Mouse (Mus musculus): ENCODE results near the gene Cdk15. TPM values are rescaled to one million over a fixed set of nuclear protein-coding genes. Genes with fewer than 3 reads are reported as not detected.

The Cdk15 gene
- polyA plus RNA-seq, 1 experiment from 2014 or later: 0.20 TPM

DNA sequence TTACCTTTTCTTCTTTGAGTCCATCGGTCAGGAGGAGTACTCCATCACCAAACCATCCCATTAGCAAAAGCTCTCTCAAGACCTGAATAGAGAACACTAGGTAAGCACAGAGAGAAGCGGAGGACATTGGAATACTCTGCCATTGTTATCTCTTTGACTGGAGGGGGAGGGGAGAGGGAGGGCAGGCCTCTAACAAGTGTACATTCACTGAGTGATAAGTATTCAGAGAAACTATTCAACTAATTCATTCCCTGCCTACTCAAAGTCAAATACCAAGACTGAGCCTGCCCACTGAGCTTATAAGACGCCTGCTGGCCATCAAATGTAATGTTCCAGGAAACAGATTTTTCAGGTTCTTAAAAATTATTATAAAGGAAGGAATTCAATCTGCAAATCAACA lies 36.3 kb upstream of the Cdk15 start:
- no peak overlapping the region for H3K27ac ChIP-seq (ENCODE audit: low read depth)
- no peak overlapping the region for H3K9ac ChIP-seq (replicated peaks)
- 71% methylated on average over 3 of the region's 3 CpGs for WGBS (ENCODE audit: insufficient replicate concordance)
- no peak for TF ChIP-seq EP300 (IDR thresholded peaks at IDR 0.05; ENCODE audit: low read depth)
- no peak for TF ChIP-seq CTCF (IDR thresholded peaks at IDR 0.05; ENCODE audit: low read depth)
- no peak overlapping the region for H3K4me2 ChIP-seq (ENCODE audit: low read depth, low read length)
- H3K4me1 ChIP-seq (ENCODE audit: insufficient read depth): no peaks in the 10 kb centered on the region
- H3K36me3 ChIP-seq (replicated peaks; ENCODE audit: insufficient read depth, low read length): peaks cover 8% of the 10 kb centered on the region; the same call in 1 of the 2 replicates
- no peak overlapping the region for H3K4me3 ChIP-seq (ENCODE audit: low read depth, low read length)
- ATAC-seq (no peak), DNase-seq (no peak)
- H3K27me3 ChIP-seq (ENCODE audit: insufficient read depth, low read length): no peaks in the 10 kb centered on the region
- no peaks in the 10 kb centered on the region for H3K9me3 ChIP-seq (ENCODE audit: low read length)

DNA sequence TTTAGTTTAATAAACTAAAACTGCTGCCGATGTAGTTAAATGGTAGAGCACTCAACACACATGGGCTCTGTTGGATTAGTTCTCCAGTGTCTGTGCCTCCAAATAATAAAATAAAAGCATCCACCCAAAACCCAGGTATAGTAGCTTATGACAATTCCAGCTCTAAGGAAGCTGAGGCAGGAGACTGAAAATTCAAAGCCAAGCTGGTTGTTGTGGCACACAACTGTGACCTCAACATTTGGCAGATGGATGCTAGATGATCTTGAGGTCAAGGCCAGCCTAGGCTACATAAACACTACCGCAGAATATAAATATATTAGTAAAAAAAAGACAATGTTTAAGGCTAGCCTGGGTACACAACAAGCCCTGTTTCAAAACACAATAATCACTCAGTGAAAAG lies 35.1 kb upstream of the Cdk15 start:
- H3K4me2 ChIP-seq (ENCODE audit: low read depth, low read length): no peak overlapping the region
- ATAC-seq (no peak), DNase-seq (no peak)
- H3K27me3 ChIP-seq (ENCODE audit: insufficient read depth, low read length): no peaks in the 10 kb centered on the region
- 0 out of 2 replicates have a peak, but pooled peaks cover 5% of the 10 kb centered on the region for H3K36me3 ChIP-seq (replicated peaks; ENCODE audit: insufficient read depth, low read length)
- no peaks in the 10 kb centered on the region for H3K4me1 ChIP-seq (ENCODE audit: insufficient read depth)
- TF ChIP-seq CTCF (IDR thresholded peaks at IDR 0.05; ENCODE audit: low read depth): no peak
- H3K4me3 ChIP-seq (ENCODE audit: low read depth, low read length): no peak overlapping the region
- H3K9me3 ChIP-seq (ENCODE audit: low read length): no peaks in the 10 kb centered on the region
- WGBS (ENCODE audit: insufficient replicate concordance): 81% methylated on average over 2 of the region's 2 CpGs
- no peak overlapping the region for H3K9ac ChIP-seq (replicated peaks)
- H3K27ac ChIP-seq (ENCODE audit: low read depth): no peak overlapping the region

DNA sequence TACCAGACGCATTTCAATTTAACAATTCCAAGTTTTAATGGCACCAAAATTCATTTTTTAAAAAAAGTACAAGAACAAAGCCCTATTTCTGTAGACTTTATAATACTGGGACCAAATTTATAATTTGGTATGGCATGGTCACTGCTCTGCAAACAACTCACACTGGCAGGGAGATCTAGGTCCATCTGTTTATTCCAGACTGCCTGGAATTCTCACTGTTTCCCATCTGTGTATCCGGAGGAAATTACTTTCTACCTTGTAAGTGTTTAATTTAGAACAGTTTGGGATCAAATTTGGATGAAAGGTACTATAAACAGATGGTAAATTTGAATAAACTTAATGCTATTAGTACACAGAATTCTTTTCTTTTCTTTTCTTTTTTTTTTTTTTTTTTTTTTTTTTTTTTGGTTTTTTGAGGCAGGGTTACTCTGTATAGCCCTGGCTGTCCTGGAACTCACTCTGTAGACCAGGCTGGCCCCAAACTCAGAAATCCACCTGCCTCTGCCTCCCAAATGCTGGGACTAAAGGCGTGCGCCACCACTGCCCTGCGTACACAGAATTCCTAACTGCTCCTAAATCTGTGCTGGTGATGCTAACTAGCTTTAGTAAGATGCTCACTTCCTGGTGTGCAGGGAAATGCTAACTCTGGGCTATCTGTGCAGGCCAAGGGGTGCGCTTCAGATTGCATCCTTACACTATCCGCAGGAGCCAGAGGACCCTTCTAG lies 34.4 kb upstream of the Cdk15 start:
- 82% methylated on average over 7 of the region's 7 CpGs for WGBS (ENCODE audit: insufficient replicate concordance)
- ATAC-seq: no peak
- no peak for TF ChIP-seq CTCF (IDR thresholded peaks at IDR 0.05; ENCODE audit: low read depth)
- no peak for TF ChIP-seq EP300 (IDR thresholded peaks at IDR 0.05; ENCODE audit: low read depth)

DNA sequence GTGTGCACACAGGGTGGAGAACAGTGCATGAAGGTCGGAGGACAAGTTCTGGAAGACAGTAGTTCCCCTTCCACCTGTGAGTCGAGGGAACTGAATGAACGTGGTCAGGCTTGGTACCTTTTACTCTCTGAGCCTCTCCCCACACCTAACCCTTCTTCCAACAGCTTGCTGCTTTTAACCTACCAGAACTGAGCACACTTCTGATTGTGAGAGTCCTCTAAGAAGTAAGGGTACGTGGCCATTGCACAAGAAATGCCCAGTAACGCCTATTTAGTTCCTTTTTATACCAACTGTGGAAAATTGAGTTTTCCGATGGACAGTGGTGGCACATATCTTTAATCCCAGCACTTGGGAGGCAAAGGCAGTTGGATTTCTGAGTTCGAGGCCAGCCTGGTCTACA lies 28.2 kb upstream of the Cdk15 start:
- TF ChIP-seq EP300 (IDR thresholded peaks at IDR 0.05; ENCODE audit: low read depth): no peak
- no peak for TF ChIP-seq CTCF (IDR thresholded peaks at IDR 0.05; ENCODE audit: low read depth)
- DNase-seq: no peak
- no peak overlapping the region for H3K4me3 ChIP-seq (ENCODE audit: low read depth, low read length)
- H3K4me1 ChIP-seq (ENCODE audit: insufficient read depth): peaks cover 5% of the 10 kb centered on the region; the same call in 1 of the 2 replicates
- no peak overlapping the region for H3K4me2 ChIP-seq (ENCODE audit: low read depth, low read length)
- no peaks in the 10 kb centered on the region for H3K9me3 ChIP-seq (ENCODE audit: low read length)
- ATAC-seq: no peak
- no peaks in the 10 kb centered on the region for H3K27me3 ChIP-seq (ENCODE audit: insufficient read depth, low read length)
- WGBS (ENCODE audit: insufficient replicate concordance): 57% methylated on average over 7 of the region's 7 CpGs
- H3K36me3 ChIP-seq (replicated peaks; ENCODE audit: insufficient read depth, low read length): no peaks in the 10 kb centered on the region
- H3K27ac ChIP-seq (ENCODE audit: low read depth): no peak overlapping the region
- H3K9ac ChIP-seq (replicated peaks): no peak overlapping the region

More for the DNA sequence above, 34.4 kb upstream of the Cdk15 start:
- no peak overlapping the region for H3K9ac ChIP-seq (replicated peaks)
- H3K36me3 ChIP-seq (replicated peaks; ENCODE audit: insufficient read depth, low read length): 0 out of 2 replicates have a peak, but pooled peaks cover 2% of the 10 kb centered on the region
- H3K27me3 ChIP-seq (ENCODE audit: insufficient read depth, low read length): no peaks in the 10 kb centered on the region
- no peak overlapping the region for H3K4me3 ChIP-seq (ENCODE audit: low read depth, low read length)
- no peak overlapping the region for H3K27ac ChIP-seq (ENCODE audit: low read depth)
- H3K4me2 ChIP-seq (ENCODE audit: low read depth, low read length): no peak overlapping the region
- H3K9me3 ChIP-seq (ENCODE audit: low read length): no peaks in the 10 kb centered on the region
- H3K4me1 ChIP-seq (ENCODE audit: insufficient read depth): no peaks in the 10 kb centered on the region
- no peak for DNase-seq

DNA sequence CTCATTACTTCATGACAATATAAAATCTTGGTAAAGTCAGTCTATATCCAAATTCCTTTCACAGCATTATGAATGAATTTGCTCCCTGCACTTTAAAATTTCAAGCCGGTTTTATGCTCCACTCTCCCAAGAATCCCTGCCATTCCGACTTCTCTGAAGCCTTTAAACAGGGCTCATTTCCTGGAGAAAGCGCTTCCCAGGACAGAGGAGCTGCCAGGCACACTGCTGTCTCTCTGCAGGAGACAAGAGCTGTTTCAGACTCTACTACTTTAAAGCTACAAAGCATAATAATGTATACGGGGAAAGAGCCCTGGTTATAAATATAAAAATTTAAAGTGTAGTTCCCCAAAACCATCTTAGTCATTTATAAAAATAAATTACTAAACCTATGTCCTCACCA lies 27.5 kb upstream of the Cdk15 start:
- H3K4me2 ChIP-seq (ENCODE audit: low read depth, low read length): no peak overlapping the region
- H3K9me3 ChIP-seq (ENCODE audit: low read length): no peaks in the 10 kb centered on the region
- H3K27ac ChIP-seq (ENCODE audit: low read depth): no peak overlapping the region
- DNase-seq: no peak
- H3K36me3 ChIP-seq (replicated peaks; ENCODE audit: insufficient read depth, low read length): no peaks in the 10 kb centered on the region
- no peaks in the 10 kb centered on the region for H3K27me3 ChIP-seq (ENCODE audit: insufficient read depth, low read length)
- no peak for ATAC-seq
- no peak overlapping the region for H3K4me3 ChIP-seq (ENCODE audit: low read depth, low read length)
- peaks cover 5% of the 10 kb centered on the region; the same call in 1 of the 2 replicates for H3K4me1 ChIP-seq (ENCODE audit: insufficient read depth)
- H3K9ac ChIP-seq (replicated peaks): no peak overlapping the region
- WGBS (ENCODE audit: insufficient replicate concordance): 73% methylated on average over 4 of the region's 4 CpGs
- TF ChIP-seq CTCF (IDR thresholded peaks at IDR 0.05; ENCODE audit: low read depth) (no peak), EP300 (IDR thresholded peaks at IDR 0.05; ENCODE audit: low read depth) (no peak)

DNA sequence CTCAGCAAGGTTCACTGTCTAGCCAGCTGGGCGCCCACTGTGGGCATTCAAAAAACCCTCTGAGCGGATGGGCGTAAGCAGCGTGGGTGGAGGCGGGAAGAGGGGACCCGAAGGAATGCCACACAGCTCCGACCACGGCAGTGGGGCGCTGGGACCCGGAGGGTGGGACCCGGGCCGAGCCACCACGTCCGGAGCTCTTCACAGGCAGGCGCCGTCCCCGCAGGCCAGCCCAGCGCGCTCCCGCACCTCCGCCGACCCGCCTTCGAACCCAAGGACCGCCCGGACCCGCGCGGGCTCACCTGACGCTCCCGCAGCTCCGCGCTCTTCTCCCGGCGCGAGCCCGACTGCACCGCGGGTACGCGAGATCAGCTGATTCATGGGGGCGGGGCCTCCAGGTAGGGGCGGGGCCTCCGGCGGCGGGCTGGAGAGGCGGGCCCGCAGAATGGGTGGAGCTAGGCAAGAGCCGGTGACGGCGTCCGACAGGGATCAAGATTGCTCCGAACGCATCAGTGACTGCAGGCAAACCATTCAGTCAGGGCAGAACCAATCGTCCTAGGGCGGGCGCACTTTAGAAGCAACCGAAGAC lies 19.8 kb upstream of the Cdk15 start, which contains the start of gene Als2:
Gene Als2 (minus strand): TSS at position 376 of the 586 bp plus-strand sequence.
- Histone ChIP-seq H3K4me3 (ENCODE audit: low read depth, low read length) (peak within 1 kb of the TSS; percentile 96), H3K4me1 (ENCODE audit: insufficient read depth) (peaks cover 12% of the 10 kb centered on the region), H3K9me3 (ENCODE audit: low read length) (no peaks in the 10 kb centered on the region), H3K9ac (replicated peaks) (peak within 1 kb of the TSS; percentile 92), H3K36me3 (replicated peaks; ENCODE audit: insufficient read depth, low read length) (no peaks in the 10 kb centered on the region), H3K27ac (ENCODE audit: low read depth) (peak within 1 kb of the TSS; percentile 76), H3K27me3 (ENCODE audit: insufficient read depth, low read length) (no peaks in the 10 kb centered on the region), H3K4me2 (ENCODE audit: low read depth, low read length) (peak within 1 kb of the TSS; percentile 94)
- TF ChIP-seq CTCF (IDR thresholded peaks at IDR 0.05; ENCODE audit: low read depth): 0 out of 2 replicates have a peak, but pooled peaks have one; percentile 3
- TF ChIP-seq EP300 (IDR thresholded peaks at IDR 0.05; ENCODE audit: low read depth): no peak
- under 1% methylated on average over 47 of the region's 58 CpGs for WGBS (ENCODE audit: insufficient replicate concordance)
- peak; percentile 100 for DNase-seq
- ATAC-seq: peak; percentile 98

Data from liver, postnatal 0 days (tissue).